Mouse (Mus musculus): ENCODE results near the gene Vav1. TPM values are rescaled to one million over a fixed set of nuclear protein-coding genes. Genes with fewer than 3 reads are reported as not detected.
A peak's percentile ranks its signal among the peaks of the same experiment; 100 is the strongest.

Vav1 gene
- polyA plus RNA-seq, 1 experiment from 2014 or later: 1.4 TPM

DNA sequence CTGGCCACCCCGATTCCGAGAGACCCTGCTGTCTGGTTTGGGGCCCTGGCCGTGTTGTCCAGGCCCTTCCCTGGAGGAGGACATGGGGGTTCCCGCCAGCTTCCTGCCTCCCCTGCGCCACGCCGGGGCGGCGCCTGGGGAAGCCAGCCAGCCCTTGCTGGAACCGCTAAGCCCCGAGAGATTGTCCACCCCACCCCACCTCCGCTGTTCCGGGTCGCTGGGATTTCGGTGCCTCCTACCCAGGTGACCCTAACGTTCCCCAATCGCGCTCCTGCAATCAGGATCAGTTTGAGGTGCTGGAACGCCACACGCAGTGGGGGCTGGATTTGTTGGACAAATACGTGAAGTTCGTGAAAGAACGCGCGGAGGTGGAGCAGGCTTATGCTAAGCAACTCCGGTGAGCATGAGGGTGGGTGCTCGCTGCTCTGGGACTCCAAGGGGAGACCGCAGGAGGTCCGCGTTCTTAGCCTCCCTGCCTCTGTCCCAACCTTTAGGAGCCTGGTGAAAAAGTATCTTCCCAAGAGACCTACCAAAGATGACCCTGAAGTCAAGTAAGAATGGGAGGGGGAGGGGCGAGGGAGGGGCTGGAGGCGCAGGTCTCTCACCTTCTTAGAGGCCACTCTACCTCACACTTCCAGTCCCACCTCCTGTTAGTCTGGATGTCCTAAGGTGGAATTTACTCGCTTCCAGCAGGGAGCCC is 28.3 kb upstream of the Vav1 start:
- 0 out of 2 replicates have a peak overlapping the region, but pooled peaks have one; percentile 51 for H3K27ac ChIP-seq (ENCODE audit: low read depth, low read length)
- WGBS: 4% methylated on average over 33 of the region's 33 CpGs

DNA sequence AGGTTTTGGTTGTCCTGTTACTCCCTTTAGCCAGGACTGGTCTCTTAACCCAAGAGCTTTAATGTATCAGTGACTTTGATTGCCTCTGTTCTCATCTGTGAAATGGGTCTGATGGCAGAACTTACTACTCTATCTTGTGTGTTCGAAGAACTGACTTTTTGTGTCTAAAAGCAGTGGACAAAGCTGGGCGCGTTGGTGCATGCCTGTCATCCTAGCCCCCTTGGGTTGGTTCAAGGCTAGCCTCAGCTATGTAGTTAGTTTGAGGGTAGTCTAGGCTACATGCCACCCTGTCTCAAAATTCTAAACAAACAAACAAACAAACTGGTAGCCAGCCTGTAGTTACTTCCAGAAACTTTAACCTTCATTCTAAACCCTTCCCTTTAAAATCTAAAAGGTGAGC is 27.5 kb upstream of the Vav1 start:
- WGBS: 98% methylated on average over 3 of the region's 3 CpGs
- Histone ChIP-seq H3K9me3 (ENCODE audit: control insufficient read depth, low read length) (no peaks in the 10 kb centered on the region), H3K4me1 (ENCODE audit: control insufficient read depth, insufficient read depth, low read depth, low read length) (peaks cover 25% of the 10 kb centered on the region), H3K27ac (ENCODE audit: low read depth, low read length) (no peak overlapping the region), H3K4me3 (ENCODE audit: low read length) (no peak overlapping the region), H3K36me3 (ENCODE audit: control insufficient read depth, insufficient read depth, low read length) (peaks cover 2% of the 10 kb centered on the region; the same call in 1 of the 2 replicates), H3K4me2 (ENCODE audit: low read length) (no peak overlapping the region), H3K9ac (ENCODE audit: low read depth, low read length) (no peak overlapping the region), H3K27me3 (replicated peaks; ENCODE audit: control insufficient read depth, insufficient read depth, low read length) (0 out of 2 replicates have a peak, but pooled peaks cover 2% of the 10 kb centered on the region)
- no peak for ATAC-seq

More for the DNA sequence above, 28.3 kb upstream of the Vav1 start:
- ATAC-seq: no peak
- H3K9me3 ChIP-seq (ENCODE audit: control insufficient read depth, low read length): no peaks in the 10 kb centered on the region
- peak overlapping the region; percentile 93 for H3K4me2 ChIP-seq (ENCODE audit: low read length)
- peaks cover 29% of the 10 kb centered on the region for H3K4me1 ChIP-seq (ENCODE audit: control insufficient read depth, insufficient read depth, low read depth, low read length)
- peak overlapping the region; percentile 64 for H3K9ac ChIP-seq (ENCODE audit: low read depth, low read length)
- peak overlapping the region; percentile 63 for H3K4me3 ChIP-seq (ENCODE audit: low read length)
- H3K36me3 ChIP-seq (ENCODE audit: control insufficient read depth, insufficient read depth, low read length): peaks cover 2% of the 10 kb centered on the region; the same call in 1 of the 2 replicates
- H3K27me3 ChIP-seq (replicated peaks; ENCODE audit: control insufficient read depth, insufficient read depth, low read length): 0 out of 2 replicates have a peak, but pooled peaks cover 2% of the 10 kb centered on the region

DNA sequence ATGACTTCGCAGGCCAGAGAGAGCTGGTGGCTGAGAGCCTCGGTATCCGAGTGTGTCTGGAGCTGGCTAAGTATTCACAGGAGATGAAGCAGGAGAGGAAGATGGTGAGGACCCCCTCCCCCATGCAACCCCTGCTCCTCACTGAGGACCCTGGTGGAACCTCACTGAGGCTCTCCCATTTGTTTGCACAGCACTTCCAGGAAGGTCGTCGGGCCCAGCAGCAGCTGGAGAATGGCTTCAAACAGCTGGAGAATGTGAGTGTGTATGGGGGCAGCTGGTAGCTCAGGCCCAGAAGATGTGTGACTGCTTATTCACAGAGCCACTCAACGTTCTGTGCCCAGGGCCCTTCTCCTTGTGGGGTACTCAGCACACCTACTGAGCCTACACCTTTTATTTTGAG is 25.6 kb upstream of the Vav1 start:
- Histone ChIP-seq H3K36me3 (ENCODE audit: control insufficient read depth, insufficient read depth, low read length) (peaks cover 2% of the 10 kb centered on the region; the same call in 1 of the 2 replicates), H3K27ac (ENCODE audit: low read depth, low read length) (no peak overlapping the region), H3K9me3 (ENCODE audit: control insufficient read depth, low read length) (no peaks in the 10 kb centered on the region), H3K4me1 (ENCODE audit: control insufficient read depth, insufficient read depth, low read depth, low read length) (peaks cover 19% of the 10 kb centered on the region), H3K27me3 (replicated peaks; ENCODE audit: control insufficient read depth, insufficient read depth, low read length) (0 out of 2 replicates have a peak, but pooled peaks cover 2% of the 10 kb centered on the region), H3K4me3 (ENCODE audit: low read length) (no peak overlapping the region), H3K4me2 (ENCODE audit: low read length) (no peak overlapping the region), H3K9ac (ENCODE audit: low read depth, low read length) (no peak overlapping the region)
- WGBS: 85% methylated on average over 6 of the region's 6 CpGs
- no peak for ATAC-seq

DNA sequence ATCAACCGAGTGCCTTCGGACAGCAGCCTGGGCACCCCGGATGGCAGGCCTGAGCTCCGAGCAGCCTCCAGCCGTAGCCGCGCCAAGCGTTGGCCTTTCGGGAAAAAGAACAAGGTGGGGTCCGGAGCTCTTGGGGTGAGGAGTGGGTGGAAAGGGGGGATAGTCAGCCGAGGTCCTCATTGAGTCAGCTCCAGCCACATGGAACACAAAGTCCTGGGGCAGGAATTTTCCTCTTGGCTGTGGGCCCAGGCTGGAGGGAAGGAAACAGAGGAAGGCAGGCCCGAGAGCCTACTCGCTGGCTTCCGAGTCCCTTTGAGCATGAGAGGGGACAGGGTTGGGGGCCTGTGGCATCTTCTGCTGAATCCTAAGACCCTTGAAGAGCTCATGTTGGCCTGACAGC is 23.5 kb upstream of the Vav1 start:
- 88% methylated on average over 14 of the region's 14 CpGs for WGBS
- Histone ChIP-seq H3K4me3 (ENCODE audit: low read length) (no peak overlapping the region), H3K4me2 (ENCODE audit: low read length) (no peak overlapping the region), H3K9ac (ENCODE audit: low read depth, low read length) (no peak overlapping the region), H3K9me3 (ENCODE audit: control insufficient read depth, low read length) (no peaks in the 10 kb centered on the region), H3K27me3 (replicated peaks; ENCODE audit: control insufficient read depth, insufficient read depth, low read length) (no peaks in the 10 kb centered on the region), H3K27ac (ENCODE audit: low read depth, low read length) (no peak overlapping the region), H3K4me1 (ENCODE audit: control insufficient read depth, insufficient read depth, low read depth, low read length) (peaks cover 4% of the 10 kb centered on the region), H3K36me3 (ENCODE audit: control insufficient read depth, insufficient read depth, low read length) (peaks cover 2% of the 10 kb centered on the region; the same call in 1 of the 2 replicates)
- ATAC-seq: no peak

DNA sequence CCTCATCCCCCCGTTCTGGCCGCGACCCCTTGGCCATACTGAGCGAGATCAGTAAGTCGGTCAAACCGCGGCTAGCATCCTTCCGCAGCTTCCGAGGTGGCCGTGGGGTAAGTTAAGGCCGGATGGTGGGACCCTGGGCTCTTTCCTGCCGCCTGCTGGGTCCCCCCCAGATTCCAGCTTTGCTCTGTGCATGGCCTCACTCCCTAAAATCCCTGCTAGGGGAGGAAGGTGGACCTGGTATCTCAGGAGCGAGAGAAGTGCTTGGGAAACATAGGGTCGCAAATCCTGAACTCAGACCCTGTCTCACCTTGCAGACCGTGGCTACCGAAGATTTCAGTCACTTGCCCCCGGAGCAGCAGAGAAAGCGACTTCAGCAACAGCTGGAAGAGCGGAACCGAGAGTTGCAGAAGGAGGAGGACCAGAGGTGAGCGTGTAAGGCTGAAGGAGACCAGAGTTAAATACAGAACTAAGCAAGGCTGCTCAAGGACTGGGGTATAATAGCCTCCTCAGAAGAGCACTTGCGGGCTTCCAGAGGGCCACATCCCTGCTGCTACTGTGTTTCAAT is 21.9 kb upstream of the Vav1 start:
- Histone ChIP-seq H3K36me3 (ENCODE audit: control insufficient read depth, insufficient read depth, low read length) (peaks cover 2% of the 10 kb centered on the region; the same call in 1 of the 2 replicates), H3K27me3 (replicated peaks; ENCODE audit: control insufficient read depth, insufficient read depth, low read length) (no peaks in the 10 kb centered on the region), H3K4me3 (ENCODE audit: low read length) (no peak overlapping the region), H3K4me1 (ENCODE audit: control insufficient read depth, insufficient read depth, low read depth, low read length) (no peaks in the 10 kb centered on the region), H3K9me3 (ENCODE audit: control insufficient read depth, low read length) (no peaks in the 10 kb centered on the region), H3K9ac (ENCODE audit: low read depth, low read length) (no peak overlapping the region), H3K27ac (ENCODE audit: low read depth, low read length) (no peak overlapping the region), H3K4me2 (ENCODE audit: low read length) (no peak overlapping the region)
- ATAC-seq: no peak
- WGBS: 96% methylated on average over 22 of the region's 22 CpGs

DNA sequence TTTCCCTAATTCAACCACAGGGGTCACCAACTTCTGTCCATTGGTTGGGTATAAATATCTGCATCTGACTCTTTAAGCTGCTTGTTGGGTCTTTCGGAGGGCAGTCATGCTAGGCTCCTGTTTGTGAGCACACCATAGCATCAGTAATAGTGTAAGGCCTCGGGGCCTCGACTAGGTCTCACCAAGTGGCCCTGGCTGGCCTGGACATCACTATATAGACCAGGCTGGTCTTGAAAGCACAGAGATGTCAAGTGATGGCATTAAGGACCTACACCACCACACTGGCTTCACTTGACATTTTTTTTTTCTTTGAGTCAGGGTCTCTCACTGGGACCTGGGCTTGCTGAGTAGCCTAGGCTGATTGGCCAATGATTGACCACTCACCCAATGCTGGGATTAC is 20.7 kb upstream of the Vav1 start:
- no peak overlapping the region for H3K4me2 ChIP-seq (ENCODE audit: low read length)
- no peak overlapping the region for H3K27ac ChIP-seq (ENCODE audit: low read depth, low read length)
- H3K27me3 ChIP-seq (replicated peaks; ENCODE audit: control insufficient read depth, insufficient read depth, low read length): no peaks in the 10 kb centered on the region
- H3K9me3 ChIP-seq (ENCODE audit: control insufficient read depth, low read length): no peaks in the 10 kb centered on the region
- H3K4me3 ChIP-seq (ENCODE audit: low read length): no peak overlapping the region
- WGBS: 94% methylated on average over 3 of the region's 3 CpGs
- H3K4me1 ChIP-seq (ENCODE audit: control insufficient read depth, insufficient read depth, low read depth, low read length): no peaks in the 10 kb centered on the region
- H3K9ac ChIP-seq (ENCODE audit: low read depth, low read length): no peak overlapping the region
- peaks cover 2% of the 10 kb centered on the region; the same call in 1 of the 2 replicates for H3K36me3 ChIP-seq (ENCODE audit: control insufficient read depth, insufficient read depth, low read length)
- ATAC-seq: no peak

DNA sequence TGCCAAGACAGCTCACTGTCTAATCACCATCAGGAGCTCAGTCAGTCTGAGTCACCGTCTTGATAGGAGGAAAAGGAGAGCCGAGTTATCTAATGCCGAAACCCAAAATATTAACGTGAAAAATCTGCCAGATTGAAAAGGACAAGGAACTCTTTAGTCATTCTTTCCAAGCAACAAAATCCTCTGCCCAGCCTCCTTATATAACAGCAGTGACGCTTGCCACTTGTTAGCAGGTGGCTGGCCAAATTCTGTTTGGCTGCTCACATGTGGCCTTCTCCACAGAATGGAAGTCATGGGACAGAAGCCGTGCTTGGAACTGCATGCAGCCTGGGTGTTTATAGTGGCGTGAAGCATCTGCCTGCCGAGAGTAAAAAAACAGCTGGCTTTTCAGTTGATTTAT is 19.2 kb upstream of the Vav1 start:
- no peaks in the 10 kb centered on the region for H3K36me3 ChIP-seq (ENCODE audit: control insufficient read depth, insufficient read depth, low read length)
- no peak overlapping the region for H3K27ac ChIP-seq (ENCODE audit: low read depth, low read length)
- H3K4me2 ChIP-seq (ENCODE audit: low read length): no peak overlapping the region
- H3K4me1 ChIP-seq (ENCODE audit: control insufficient read depth, insufficient read depth, low read depth, low read length): no peaks in the 10 kb centered on the region
- H3K9me3 ChIP-seq (ENCODE audit: control insufficient read depth, low read length): no peaks in the 10 kb centered on the region
- ATAC-seq: no peak
- H3K27me3 ChIP-seq (replicated peaks; ENCODE audit: control insufficient read depth, insufficient read depth, low read length): no peaks in the 10 kb centered on the region
- 94% methylated on average over 8 of the region's 8 CpGs for WGBS
- no peak overlapping the region for H3K4me3 ChIP-seq (ENCODE audit: low read length)
- no peak overlapping the region for H3K9ac ChIP-seq (ENCODE audit: low read depth, low read length)

DNA sequence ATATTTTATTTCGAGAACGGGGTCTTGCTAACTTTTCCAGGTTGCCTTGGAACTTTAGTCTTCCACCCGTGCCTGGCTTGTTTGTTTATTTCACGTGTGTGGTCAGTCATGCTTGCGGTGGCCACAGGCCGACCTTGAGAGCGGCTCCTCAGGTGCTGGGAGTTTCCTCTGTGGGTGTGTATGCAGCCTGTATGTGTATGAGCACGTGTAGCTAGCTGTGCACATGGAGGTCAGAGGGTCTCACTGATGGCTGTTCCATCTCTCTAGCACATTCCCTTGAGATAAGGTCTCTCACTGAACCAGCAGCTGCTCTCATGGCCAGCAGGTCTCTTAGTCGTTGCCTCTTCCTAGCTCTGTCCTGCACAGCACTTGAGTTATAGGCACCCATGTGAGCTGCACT is 18.5 kb upstream of the Vav1 start:
- Histone ChIP-seq H3K36me3 (ENCODE audit: control insufficient read depth, insufficient read depth, low read length) (no peaks in the 10 kb centered on the region), H3K4me1 (ENCODE audit: control insufficient read depth, insufficient read depth, low read depth, low read length) (no peaks in the 10 kb centered on the region), H3K4me2 (ENCODE audit: low read length) (no peak overlapping the region), H3K27ac (ENCODE audit: low read depth, low read length) (no peak overlapping the region), H3K9me3 (ENCODE audit: control insufficient read depth, low read length) (no peaks in the 10 kb centered on the region), H3K27me3 (replicated peaks; ENCODE audit: control insufficient read depth, insufficient read depth, low read length) (no peaks in the 10 kb centered on the region), H3K4me3 (ENCODE audit: low read length) (no peak overlapping the region), H3K9ac (ENCODE audit: low read depth, low read length) (no peak overlapping the region)
- 93% methylated on average over 9 of the region's 9 CpGs for WGBS
- no peak for ATAC-seq

DNA sequence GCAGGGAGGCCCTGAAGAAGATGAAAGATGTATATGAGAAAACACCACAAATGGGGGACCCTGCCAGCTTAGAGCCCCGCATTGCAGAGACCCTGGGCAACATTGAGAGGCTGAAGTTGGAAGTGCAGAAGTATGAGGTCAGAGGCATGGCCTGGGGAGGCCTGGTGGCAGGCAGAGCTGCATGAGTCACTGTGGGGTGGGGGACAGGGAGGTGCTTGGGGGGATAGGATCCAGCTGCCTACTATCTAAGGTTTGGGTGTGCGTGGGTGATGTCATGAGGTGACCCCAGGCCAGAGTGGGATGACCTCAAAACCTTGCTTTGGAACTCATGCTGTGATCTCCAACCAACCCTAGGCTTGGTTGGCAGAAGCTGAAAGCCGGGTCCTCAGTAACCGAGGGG is 17.6 kb upstream of the Vav1 start:
- Histone ChIP-seq H3K4me3 (ENCODE audit: low read length) (no peak overlapping the region), H3K9ac (ENCODE audit: low read depth, low read length) (no peak overlapping the region), H3K4me1 (ENCODE audit: control insufficient read depth, insufficient read depth, low read depth, low read length) (no peaks in the 10 kb centered on the region), H3K9me3 (ENCODE audit: control insufficient read depth, low read length) (no peaks in the 10 kb centered on the region), H3K27me3 (replicated peaks; ENCODE audit: control insufficient read depth, insufficient read depth, low read length) (no peaks in the 10 kb centered on the region), H3K27ac (ENCODE audit: low read depth, low read length) (no peak overlapping the region), H3K4me2 (ENCODE audit: low read length) (no peak overlapping the region), H3K36me3 (ENCODE audit: control insufficient read depth, insufficient read depth, low read length) (no peaks in the 10 kb centered on the region)
- 92% methylated on average over 4 of the region's 4 CpGs for WGBS
- no peak for ATAC-seq

Data from hindbrain, embryonic 16.5 days (tissue).